Mouse (Mus musculus): ENCODE results near the gene Acvr1.

DNA sequence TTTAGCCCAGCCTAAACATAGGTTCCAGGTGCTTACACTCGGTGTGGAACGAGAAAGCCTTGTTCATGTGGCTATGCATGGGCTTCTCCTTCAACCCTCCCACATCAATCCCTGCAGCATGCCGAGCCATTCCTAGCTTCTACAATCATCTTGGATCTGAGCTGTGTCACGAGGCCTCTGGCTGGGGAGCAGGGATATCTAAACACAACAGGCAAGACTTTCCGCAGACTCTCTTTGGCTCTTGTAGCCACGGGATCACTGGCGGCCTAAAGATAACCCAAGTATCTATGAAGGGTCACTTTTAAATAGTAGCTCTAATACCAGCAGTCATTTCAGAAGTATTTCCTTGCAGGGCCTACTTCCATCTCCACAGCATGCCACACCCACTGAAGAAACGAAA, 78.6 kb downstream of the Acvr1 start:
- no peak for TF ChIP-seq CTCF (IDR thresholded peaks at IDR 0.05; ENCODE audit: low read depth)
- no peak for TF ChIP-seq EP300 (IDR thresholded peaks at IDR 0.05; ENCODE audit: low read depth)

All from liver, postnatal 0 days (tissue).